Mouse (Mus musculus) heart, embryonic 14.5 days (tissue): ENCODE results near the gene Bbs9. TPM values are rescaled to one million over a fixed set of nuclear protein-coding genes. Genes with fewer than 3 reads are reported as not detected.

Experiments used
- ATAC-seq: fragments of 200-750 bp; cut with Nextera tagmentation; 2 replicates; pipeline ENCODE4 v1.8.0; 2017; ENCODE audit warnings: low read depth, moderate TSS enrichment; ENCODE audit not compliant: insufficient number of reproducible peaks, insufficient read depth, low FRiP score
- H3K27ac ChIP-seq, 2 experiments: fragments of 200-500 bp in 1 of 2; fragments of 300-500 bp in 1 of 2; sonication (generic) in 1 of 2; replicated peaks in 1 of 2; 2 replicates each; pipeline ENCODE4 v1.5.1; 2012 to 2014; ENCODE audit warnings: low read depth in 2 of 2, low read length in 2 of 2, control low read depth in 1 of 2, mild to moderate bottlenecking in 1 of 2, mixed read lengths in 1 of 2; ENCODE audit not compliant: control insufficient read depth in 1 of 2, insufficient read depth in 1 of 2
- H3K27me3 ChIP-seq: fragments of 300-500 bp; sonication (generic); 2 replicates; pipeline ENCODE4 v1.6.1; 2014; ENCODE audit warnings: mild to moderate bottlenecking, low read length, control low read depth; ENCODE audit not compliant: control insufficient read depth, insufficient read depth
- H3K36me3 ChIP-seq: fragments of 300-500 bp; sonication (generic); 2 replicates; pipeline ENCODE4 v1.6.1; 2014; ENCODE audit warnings: mild to moderate bottlenecking, control low read depth, low read length, mixed read lengths; ENCODE audit not compliant: control insufficient read depth, insufficient read depth
- H3K4me1 ChIP-seq, 2 experiments: fragments of 200-500 bp in 1 of 2; fragments of 300-500 bp in 1 of 2; sonication (generic) in 1 of 2; 2 replicates each; pipeline ENCODE4 v1.6.1; 2012 to 2014; ENCODE audit warnings: low read length in 2 of 2, control low read depth in 1 of 2, mixed read lengths in 1 of 2; ENCODE audit not compliant: control insufficient read depth in 2 of 2, insufficient read depth in 2 of 2
- H3K4me2 ChIP-seq: fragments of 300-500 bp; sonication (generic); 2 replicates; pipeline ENCODE4 v1.6.1; 2014; ENCODE audit warnings: mild to moderate bottlenecking, low read length
- H3K4me3 ChIP-seq, 2 experiments: fragments of 200-500 bp in 1 of 2; fragments of 300-500 bp in 1 of 2; sonication (generic) in 1 of 2; 2 replicates each; pipeline ENCODE4 v1.5.1; 2012 to 2014; ENCODE audit warnings: low read length in 2 of 2, mild to moderate bottlenecking in 2 of 2, control low read depth in 1 of 2, low read depth in 1 of 2, moderate library complexity in 1 of 2; ENCODE audit not compliant: control insufficient read depth in 1 of 2, insufficient read depth in 1 of 2
- H3K9ac ChIP-seq: fragments of 300-500 bp; sonication (generic); 2 replicates; pipeline ENCODE4 v1.6.1; 2014; ENCODE audit warnings: mild to moderate bottlenecking, low read length
- H3K9me3 ChIP-seq: fragments of 300-500 bp; sonication (generic); 2 replicates; pipeline ENCODE4 v1.6.1; 2016; ENCODE audit warnings: low read length, control low read depth; ENCODE audit not compliant: control insufficient read depth
- WGBS: fragments of 180-500 bp; shearing (Covaris S2); extraction: QIAGEN DNeasy Blood & Tissue Kit; methylation state at CpG from one replicate; pipeline ENCODE4 v1.1.7; 2014; 5-methylcytosine and 5-hydroxymethylcytosine counted together
- polyA plus RNA-seq: library from polyadenylated mRNA; unstranded; fragments of >200 nt; fragmentation: Nextera tagmentation; extraction: Ambion mirVana; gene quantifications from 2 replicates; pipeline ENCODE4 v1.2.1, GENCODE M21; 2014

The Bbs9 gene
- polyA plus RNA-seq, 1 experiment from 2014 or later: 11.6 TPM

DNA sequence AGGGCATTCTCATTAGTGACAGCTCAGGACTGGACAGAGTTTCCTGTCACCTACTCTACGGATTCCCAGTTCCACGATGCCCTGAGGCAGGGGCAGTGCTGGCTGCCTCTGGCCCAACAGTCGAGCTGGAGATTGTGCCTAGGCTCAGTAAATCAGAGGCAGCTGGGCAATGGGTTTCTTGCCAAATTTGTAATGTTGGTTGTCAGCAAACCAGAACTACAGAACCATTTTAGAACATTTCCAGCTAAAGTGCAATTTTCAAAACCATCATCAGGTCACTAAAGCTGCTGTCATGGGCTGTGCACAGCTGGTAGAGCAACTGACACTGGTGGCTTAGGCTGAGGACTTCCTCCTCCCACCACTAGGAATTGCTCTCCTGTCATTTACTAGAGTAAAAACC is 292.3 kb downstream of the Bbs9 start:
- H3K4me2 ChIP-seq: no peak overlapping the region
- H3K4me1 ChIP-seq: no peaks in the 10 kb centered on the region
- no peak overlapping the region for H3K9ac ChIP-seq
- 40% methylated on average over 3 of the region's 3 CpGs for WGBS
- H3K36me3 ChIP-seq: no peaks in the 10 kb centered on the region
- no peaks in the 10 kb centered on the region for H3K27me3 ChIP-seq
- H3K4me3 ChIP-seq: no peak overlapping the region
- no peak overlapping the region for H3K27ac ChIP-seq
- no peak for ATAC-seq
- H3K9me3 ChIP-seq: no peaks in the 10 kb centered on the region

DNA sequence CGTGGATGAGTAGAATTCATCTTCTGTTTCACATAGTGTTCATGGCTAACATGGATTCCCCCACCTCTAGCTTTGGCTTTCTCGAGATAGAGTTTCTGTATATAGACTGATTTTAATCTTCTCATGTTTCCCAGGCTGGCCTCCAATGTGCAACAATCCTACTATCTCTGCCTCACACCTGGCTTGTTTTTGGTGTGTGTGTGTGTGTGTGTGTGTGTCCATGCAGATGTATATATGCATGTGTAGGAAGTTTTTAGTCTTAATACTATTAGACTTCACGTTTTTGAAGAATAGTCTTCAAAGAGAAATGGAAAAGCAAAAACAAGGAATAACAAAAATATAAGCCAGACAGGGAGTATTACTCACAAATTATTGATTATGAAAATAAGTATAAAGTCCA is 296.3 kb downstream of the Bbs9 start:
- no peaks in the 10 kb centered on the region for H3K4me1 ChIP-seq
- WGBS: 85% methylated on average over 3 of the region's 3 CpGs
- H3K9me3 ChIP-seq: no peaks in the 10 kb centered on the region
- no peak overlapping the region for H3K9ac ChIP-seq
- no peak overlapping the region for H3K4me3 ChIP-seq
- ATAC-seq: no peak
- H3K36me3 ChIP-seq: no peaks in the 10 kb centered on the region
- H3K4me2 ChIP-seq: no peak overlapping the region
- H3K27ac ChIP-seq: no peak overlapping the region
- H3K27me3 ChIP-seq: no peaks in the 10 kb centered on the region

DNA sequence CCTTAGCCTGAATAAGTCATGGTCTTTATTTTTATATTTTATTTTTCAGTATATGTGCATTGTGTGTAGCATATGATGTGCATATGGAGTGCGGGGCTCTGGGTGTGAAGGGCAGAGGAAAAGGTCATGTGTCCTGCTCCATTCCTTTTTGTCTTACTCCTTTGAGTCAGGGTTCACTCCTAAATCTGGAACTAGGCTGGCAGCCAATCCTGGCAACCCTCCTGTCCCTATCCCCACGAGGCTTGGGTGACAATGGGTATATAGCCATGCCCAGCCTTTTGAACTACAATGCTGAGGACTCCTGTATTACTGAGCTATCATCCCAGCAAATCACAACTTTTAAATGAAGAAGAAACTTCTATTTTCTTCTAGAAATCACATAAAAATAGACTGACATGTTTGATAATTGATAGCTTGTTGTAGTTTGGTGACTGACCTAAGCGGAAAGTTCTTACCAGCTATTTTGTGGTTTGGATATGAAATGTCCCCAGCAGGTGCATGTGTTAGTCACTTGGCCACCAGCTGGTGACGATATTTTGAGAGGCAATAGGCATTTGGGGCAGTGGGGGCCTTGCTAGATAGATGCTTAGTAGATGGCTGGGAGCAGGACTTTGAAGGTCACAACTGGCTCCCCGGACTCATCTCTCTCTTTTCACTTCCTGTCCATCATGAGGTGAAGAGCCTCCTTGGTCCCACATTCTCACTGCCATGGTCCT is 300.9 kb downstream of the Bbs9 start:
- no peak overlapping the region for H3K4me2 ChIP-seq
- H3K9me3 ChIP-seq: no peaks in the 10 kb centered on the region
- H3K36me3 ChIP-seq: no peaks in the 10 kb centered on the region
- no peaks in the 10 kb centered on the region for H3K27me3 ChIP-seq
- no peak overlapping the region for H3K9ac ChIP-seq
- H3K4me3 ChIP-seq: no peak overlapping the region
- H3K27ac ChIP-seq: no peak overlapping the region
- no peak for ATAC-seq
- WGBS: 74% methylated on average over 5 of the region's 5 CpGs
- H3K4me1 ChIP-seq: no peaks in the 10 kb centered on the region; a peak in 1 of 4 replicates

DNA sequence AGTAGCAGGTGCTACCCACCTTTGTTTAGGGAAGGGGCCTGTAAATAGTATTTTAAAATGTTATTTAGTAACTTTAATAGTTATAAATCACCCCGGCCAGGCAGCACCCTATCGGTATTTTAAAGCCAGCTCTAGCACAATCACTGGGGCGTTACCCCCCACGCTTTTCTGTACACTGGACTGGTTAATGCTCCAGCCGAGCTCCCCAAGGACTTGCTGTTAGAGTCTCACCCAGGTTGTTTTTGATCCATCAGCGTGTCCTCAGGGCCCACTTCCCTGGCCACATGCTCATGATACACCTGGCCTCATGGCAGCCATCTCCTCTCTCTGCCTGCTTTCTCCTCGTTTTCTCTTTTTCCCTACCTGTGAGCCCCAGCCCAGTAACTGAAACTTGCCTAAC is 301.9 kb downstream of the Bbs9 start:
- Histone ChIP-seq H3K36me3 (no peaks in the 10 kb centered on the region), H3K4me3 (no peak overlapping the region), H3K4me2 (no peak overlapping the region), H3K9ac (no peak overlapping the region), H3K4me1 (no peaks in the 10 kb centered on the region; a peak in 1 of 4 replicates), H3K27ac (no peak overlapping the region), H3K27me3 (no peaks in the 10 kb centered on the region), H3K9me3 (no peaks in the 10 kb centered on the region)
- 88% methylated on average over 7 of the region's 7 CpGs for WGBS
- ATAC-seq: no peak

DNA sequence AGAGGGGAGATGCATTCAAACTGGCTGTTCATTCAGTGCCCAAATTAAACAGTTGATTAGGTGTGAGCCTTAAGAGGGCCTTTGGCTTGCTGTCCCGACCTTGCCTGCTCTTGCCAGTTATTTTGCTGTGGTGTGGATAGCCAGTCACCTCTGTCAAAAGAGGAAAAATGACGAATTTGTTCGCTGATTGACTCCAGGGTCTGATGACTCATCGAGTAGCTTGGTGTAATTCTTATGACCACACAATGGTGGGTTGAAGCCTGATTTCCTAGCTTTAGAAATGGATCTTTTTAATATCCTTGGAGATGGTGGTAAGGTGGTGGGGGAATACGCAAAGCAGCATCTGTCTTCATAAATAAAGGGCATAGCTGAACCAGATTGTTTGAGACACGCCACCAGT is 304.1 kb downstream of the Bbs9 start:
- Histone ChIP-seq H3K27me3 (no peaks in the 10 kb centered on the region), H3K4me2 (no peak overlapping the region), H3K4me1 (no peaks in the 10 kb centered on the region; a peak in 1 of 4 replicates), H3K27ac (no peak overlapping the region), H3K9ac (no peak overlapping the region), H3K9me3 (no peaks in the 10 kb centered on the region), H3K36me3 (no peaks in the 10 kb centered on the region), H3K4me3 (no peak overlapping the region)
- WGBS: 78% methylated on average over 6 of the region's 6 CpGs
- no peak for ATAC-seq

DNA sequence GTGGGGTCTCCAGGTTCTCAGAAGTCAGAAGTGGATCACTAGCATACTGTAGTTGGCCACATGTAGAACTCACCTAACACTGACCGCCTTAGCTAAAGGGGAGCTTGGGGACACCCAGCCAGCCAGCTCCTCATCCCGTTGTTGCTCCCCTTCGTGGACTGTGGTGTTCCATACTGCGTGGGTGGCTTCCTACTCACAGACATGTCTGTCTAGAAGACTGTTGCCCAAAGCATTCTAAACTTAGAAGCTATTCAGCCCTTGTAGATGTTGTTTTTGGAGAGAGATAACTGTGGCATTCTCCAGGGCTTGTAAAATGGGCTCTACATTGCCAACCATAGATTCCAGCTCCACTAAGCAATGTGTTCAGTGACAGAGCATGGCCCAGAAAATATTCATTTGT is 310.5 kb downstream of the Bbs9 start:
- no peak overlapping the region for H3K9ac ChIP-seq
- no peaks in the 10 kb centered on the region for H3K9me3 ChIP-seq
- H3K27ac ChIP-seq: peak overlapping the region; percentile 1 to 6; a peak in 2 of 4 replicates
- no peaks in the 10 kb centered on the region for H3K27me3 ChIP-seq
- WGBS: 39% methylated on average over 4 of the region's 4 CpGs
- ATAC-seq: no peak
- no peak overlapping the region for H3K4me3 ChIP-seq
- no peak overlapping the region for H3K4me2 ChIP-seq
- H3K36me3 ChIP-seq: no peaks in the 10 kb centered on the region
- H3K4me1 ChIP-seq: peaks cover 2 to 10% of the 10 kb centered on the region in 2 experiments

GRCm38 (mm10) chr9:22788423-22788822 is 312.9 kb downstream of the Bbs9 start:
- peaks cover 2 to 10% of the 10 kb centered on the region in 2 experiments for H3K4me1 ChIP-seq
- no peak for ATAC-seq

DNA sequence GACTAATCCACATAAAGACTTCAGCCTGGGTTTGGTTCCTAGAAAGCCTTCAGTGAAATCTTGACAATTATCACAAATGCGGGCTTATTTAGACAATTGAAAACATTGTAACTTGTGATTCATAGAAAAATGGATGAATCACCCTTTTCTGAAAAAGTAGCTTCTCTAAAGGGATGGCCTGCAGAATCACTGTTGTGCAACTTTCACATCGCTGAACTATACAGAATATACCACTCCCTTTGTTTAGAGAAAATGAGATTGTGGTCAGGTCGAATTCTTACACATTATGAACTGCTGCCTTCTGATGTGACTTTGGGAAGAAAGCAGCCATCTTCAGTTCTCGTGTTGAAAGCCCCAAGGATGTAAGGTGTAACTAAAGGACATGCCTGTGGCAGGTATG is 313.3 kb downstream of the Bbs9 start:
- ATAC-seq: no peak
- H3K27me3 ChIP-seq: no peaks in the 10 kb centered on the region
- no peak overlapping the region for H3K27ac ChIP-seq
- 87% methylated on average over 4 of the region's 4 CpGs for WGBS
- no peak overlapping the region for H3K4me3 ChIP-seq
- H3K36me3 ChIP-seq: no peaks in the 10 kb centered on the region
- peaks cover 2 to 10% of the 10 kb centered on the region in 2 experiments for H3K4me1 ChIP-seq
- no peak overlapping the region for H3K4me2 ChIP-seq
- H3K9me3 ChIP-seq: no peaks in the 10 kb centered on the region
- no peak overlapping the region for H3K9ac ChIP-seq

More at GRCm38 (mm10) chr9:22788423-22788822, 312.9 kb downstream of the Bbs9 start:
- Histone ChIP-seq H3K4me3 (no peak overlapping the region), H3K4me2 (no peak overlapping the region), H3K27ac (no peak overlapping the region), H3K9ac (no peak overlapping the region), H3K36me3 (no peaks in the 10 kb centered on the region), H3K9me3 (no peaks in the 10 kb centered on the region), H3K27me3 (no peaks in the 10 kb centered on the region)
- 93% methylated on average over 4 of the region's 4 CpGs for WGBS
